Mouse (Mus musculus): ENCODE data around the gene Eif4ebp2.

Eif4ebp2 gene

GRCm38 (mm10) chr10:61452645-61453044, at the start of gene Eif4ebp2:
Gene Eif4ebp2, minus strand, starts transcription at chr10:61452661.
- TF ChIP-seq NANOG (IDR thresholded peaks at IDR 0.05; ENCODE audit: borderline replicate concordance, low read length) (no peak), POU5F1 (IDR thresholded peaks at IDR 0.05; ENCODE audit: borderline replicate concordance, low read length) (no peak), CTCF (conservative IDR thresholded peaks at IDR 0.05; ENCODE audit: low read length) (no peak)
- Histone ChIP-seq H3K36me3 (ENCODE audit: insufficient read depth, low read length) (peaks cover 32% of the 10 kb centered on the region), H3K4me1 (replicated peaks; ENCODE audit: low read depth, low read length) (peaks cover 56% of the 10 kb centered on the region), H3K4me3 (replicated peaks; ENCODE audit: low read length) (peak within 1 kb of the TSS; percentile 100), H3K27me3 (ENCODE audit: insufficient read depth, low read length) (no peaks in the 10 kb centered on the region), H3K9me3 (ENCODE audit: low read length) (no peaks in the 10 kb centered on the region)

- Histone ChIP-seq H3K9me3 (ENCODE audit: low read length) (no peaks in the 10 kb centered on the region), H3K4me3 (replicated peaks; ENCODE audit: low read length) (no peak overlapping the region), H3K36me3 (ENCODE audit: insufficient read depth, low read length) (no peaks in the 10 kb centered on the region), H3K4me1 (replicated peaks; ENCODE audit: low read depth, low read length) (peaks cover 45% of the 10 kb centered on the region), H3K27me3 (ENCODE audit: insufficient read depth, low read length) (peaks cover 38% of the 10 kb centered on the region)
- TF ChIP-seq CTCF (conservative IDR thresholded peaks at IDR 0.05; ENCODE audit: low read length) (no peak), NANOG (IDR thresholded peaks at IDR 0.05; ENCODE audit: borderline replicate concordance, low read length) (peak; percentile 71)
Measured at GRCm38 (mm10) chr10:61500756-61501155, 48.3 kb upstream of the Eif4ebp2 start.

GRCm38 (mm10) chr10:61499505-61500466, 47.3 kb upstream of the Eif4ebp2 start:
- peaks cover 42% of the 10 kb centered on the region for H3K27me3 ChIP-seq (ENCODE audit: insufficient read depth, low read length)
- no peaks in the 10 kb centered on the region for H3K36me3 ChIP-seq (ENCODE audit: insufficient read depth, low read length)
- no peak for TF ChIP-seq NANOG (IDR thresholded peaks at IDR 0.05; ENCODE audit: borderline replicate concordance, low read length)
- no peak overlapping the region for H3K4me3 ChIP-seq (replicated peaks; ENCODE audit: low read length)
- no peaks in the 10 kb centered on the region for H3K9me3 ChIP-seq (ENCODE audit: low read length)
- peaks cover 54% of the 10 kb centered on the region for H3K4me1 ChIP-seq (replicated peaks; ENCODE audit: low read depth, low read length)

- TF ChIP-seq POU5F1 (IDR thresholded peaks at IDR 0.05; ENCODE audit: borderline replicate concordance, low read length) (no peak), NANOG (IDR thresholded peaks at IDR 0.05; ENCODE audit: borderline replicate concordance, low read length) (no peak), CTCF (conservative IDR thresholded peaks at IDR 0.05; ENCODE audit: low read length) (no peak)
- Histone ChIP-seq H3K27me3 (ENCODE audit: insufficient read depth, low read length) (peaks cover 37% of the 10 kb centered on the region), H3K4me1 (replicated peaks; ENCODE audit: low read depth, low read length) (peaks cover 56% of the 10 kb centered on the region), H3K9me3 (ENCODE audit: low read length) (no peaks in the 10 kb centered on the region), H3K4me3 (replicated peaks; ENCODE audit: low read length) (no peak overlapping the region), H3K36me3 (ENCODE audit: insufficient read depth, low read length) (no peaks in the 10 kb centered on the region)
Measured at GRCm38 (mm10) chr10:61496231-61496630, 43.8 kb upstream of the Eif4ebp2 start.

- Histone ChIP-seq H3K27me3 (ENCODE audit: insufficient read depth, low read length) (peaks cover 37% of the 10 kb centered on the region), H3K4me3 (replicated peaks; ENCODE audit: low read length) (no peak overlapping the region), H3K36me3 (ENCODE audit: insufficient read depth, low read length) (no peaks in the 10 kb centered on the region), H3K4me1 (replicated peaks; ENCODE audit: low read depth, low read length) (peaks cover 49% of the 10 kb centered on the region), H3K9me3 (ENCODE audit: low read length) (no peaks in the 10 kb centered on the region)
- no peak for TF ChIP-seq POU5F1 (IDR thresholded peaks at IDR 0.05; ENCODE audit: borderline replicate concordance, low read length)
- TF ChIP-seq NANOG (IDR thresholded peaks at IDR 0.05; ENCODE audit: borderline replicate concordance, low read length) = no peak
- TF ChIP-seq CTCF (conservative IDR thresholded peaks at IDR 0.05; ENCODE audit: low read length) = no peak
Measured at GRCm38 (mm10) chr10:61495461-61495860, 43.0 kb upstream of the Eif4ebp2 start.

- Histone ChIP-seq H3K4me3 (replicated peaks; ENCODE audit: low read length) (0 out of 2 replicates have a peak overlapping the region, but pooled peaks have one; percentile 23), H3K4me1 (replicated peaks; ENCODE audit: low read depth, low read length) (peaks cover 21% of the 10 kb centered on the region), H3K27me3 (ENCODE audit: insufficient read depth, low read length) (peaks cover 15% of the 10 kb centered on the region; the same call in 1 of the 2 replicates), H3K36me3 (ENCODE audit: insufficient read depth, low read length) (no peaks in the 10 kb centered on the region), H3K9me3 (ENCODE audit: low read length) (no peaks in the 10 kb centered on the region)
- peak; percentile 75 for TF ChIP-seq CTCF (conservative IDR thresholded peaks at IDR 0.05; ENCODE audit: low read length)
- no peak for TF ChIP-seq POU5F1 (IDR thresholded peaks at IDR 0.05; ENCODE audit: borderline replicate concordance, low read length)
- TF ChIP-seq NANOG (IDR thresholded peaks at IDR 0.05; ENCODE audit: borderline replicate concordance, low read length) = no peak
Measured at GRCm38 (mm10) chr10:61492040-61492439, 39.6 kb upstream of the Eif4ebp2 start.

GRCm38 (mm10) chr10:61491573-61491972, 39.1 kb upstream of the Eif4ebp2 start:
- Histone ChIP-seq H3K4me3 (replicated peaks; ENCODE audit: low read length) (0 out of 2 replicates have a peak overlapping the region, but pooled peaks have one; percentile 23), H3K4me1 (replicated peaks; ENCODE audit: low read depth, low read length) (peaks cover 21% of the 10 kb centered on the region), H3K36me3 (ENCODE audit: insufficient read depth, low read length) (no peaks in the 10 kb centered on the region), H3K27me3 (ENCODE audit: insufficient read depth, low read length) (peaks cover 11% of the 10 kb centered on the region; the same call in 1 of the 2 replicates), H3K9me3 (ENCODE audit: low read length) (no peaks in the 10 kb centered on the region)
- no peak for TF ChIP-seq POU5F1 (IDR thresholded peaks at IDR 0.05; ENCODE audit: borderline replicate concordance, low read length)
- TF ChIP-seq NANOG (IDR thresholded peaks at IDR 0.05; ENCODE audit: borderline replicate concordance, low read length) = no peak
- no peak for TF ChIP-seq CTCF (conservative IDR thresholded peaks at IDR 0.05; ENCODE audit: low read length)

- Histone ChIP-seq H3K9me3 (ENCODE audit: low read length) (no peaks in the 10 kb centered on the region), H3K36me3 (ENCODE audit: insufficient read depth, low read length) (no peaks in the 10 kb centered on the region), H3K4me1 (replicated peaks; ENCODE audit: low read depth, low read length) (peaks cover 6% of the 10 kb centered on the region), H3K27me3 (ENCODE audit: insufficient read depth, low read length) (no peaks in the 10 kb centered on the region), H3K4me3 (replicated peaks; ENCODE audit: low read length) (no peak overlapping the region)
- TF ChIP-seq POU5F1 (IDR thresholded peaks at IDR 0.05; ENCODE audit: borderline replicate concordance, low read length) = no peak
- TF ChIP-seq NANOG (IDR thresholded peaks at IDR 0.05; ENCODE audit: borderline replicate concordance, low read length) = no peak
- no peak for TF ChIP-seq CTCF (conservative IDR thresholded peaks at IDR 0.05; ENCODE audit: low read length)
Measured at GRCm38 (mm10) chr10:61488522-61489110, 36.2 kb upstream of the Eif4ebp2 start.

All from E14TG2a.4 (cell line).